Mouse (Mus musculus) inflammation-experienced regulatory T-cells, adult 6 months (primary cell): ENCODE results near the gene AC124108.1. TPM values are rescaled to one million over a fixed set of nuclear protein-coding genes. Genes with fewer than 3 reads are reported as not detected.

Experiments used
- ATAC-seq: one replicate; pipeline ENCODE4 v1.8.0; 2017
- polyA plus RNA-seq, 3 experiments: library from polyadenylated mRNA; unstranded; fragments of 100-300 nt; shearing (Covaris generic); gene quantifications; one replicate each; pipeline ENCODE4 v1.2.1; 2017

Gene AC124108.1
- polyA plus RNA-seq, 3 experiments from 2014 or later: not detected

DNA sequence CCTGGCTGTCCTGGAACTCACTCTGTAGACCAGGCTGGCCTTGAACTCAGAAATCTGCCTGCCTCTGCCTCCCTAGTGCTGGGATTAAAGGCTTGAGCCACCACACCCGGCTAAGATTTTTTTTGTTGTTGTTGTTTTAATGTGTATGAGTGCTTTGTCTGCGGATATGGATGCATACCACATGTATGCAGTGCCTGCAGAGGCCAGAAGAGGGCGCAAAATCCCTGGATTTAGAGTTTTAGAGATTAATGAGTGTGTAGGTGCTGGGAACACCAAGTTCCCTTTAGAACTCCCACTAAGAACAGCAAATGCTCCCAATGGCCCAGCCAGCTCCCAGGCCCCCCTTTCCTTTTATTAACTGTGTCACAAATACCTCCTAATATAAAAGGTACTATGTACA is 25.4 kb upstream of the AC124108.1 start:
- no peak for ATAC-seq

DNA sequence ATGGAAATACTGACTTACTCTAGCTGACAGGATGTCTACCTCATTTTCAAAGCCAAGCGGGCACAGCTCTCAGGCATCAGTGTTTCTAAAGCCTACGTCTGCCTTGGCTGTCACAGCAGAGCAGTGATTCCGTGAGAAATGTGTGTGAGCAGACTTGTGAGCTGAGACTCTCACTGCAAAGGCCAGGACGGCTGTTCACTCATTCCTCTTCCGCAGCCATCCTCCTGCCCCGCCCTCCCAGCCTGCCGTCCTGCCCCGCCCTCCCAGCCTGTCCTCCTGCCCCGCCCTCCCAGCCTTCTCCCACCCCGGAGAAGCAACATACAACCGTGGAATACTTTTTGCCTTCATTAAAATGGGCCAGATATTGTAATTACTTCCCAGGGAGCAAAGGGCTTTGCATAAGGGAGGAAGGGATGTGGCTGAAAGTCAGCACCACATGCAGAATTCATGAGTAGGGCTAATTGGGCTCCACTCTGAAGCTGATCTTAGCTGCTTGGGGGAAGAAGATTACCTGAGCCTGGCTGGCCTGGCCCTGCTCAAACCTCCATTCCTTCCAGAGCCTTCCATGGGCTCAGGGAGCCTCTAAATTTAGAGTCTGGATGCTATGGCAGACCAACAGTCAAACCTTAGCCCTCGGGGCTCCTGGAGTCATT is 23.0 kb upstream of the AC124108.1 start:
- ATAC-seq: no peak

DNA sequence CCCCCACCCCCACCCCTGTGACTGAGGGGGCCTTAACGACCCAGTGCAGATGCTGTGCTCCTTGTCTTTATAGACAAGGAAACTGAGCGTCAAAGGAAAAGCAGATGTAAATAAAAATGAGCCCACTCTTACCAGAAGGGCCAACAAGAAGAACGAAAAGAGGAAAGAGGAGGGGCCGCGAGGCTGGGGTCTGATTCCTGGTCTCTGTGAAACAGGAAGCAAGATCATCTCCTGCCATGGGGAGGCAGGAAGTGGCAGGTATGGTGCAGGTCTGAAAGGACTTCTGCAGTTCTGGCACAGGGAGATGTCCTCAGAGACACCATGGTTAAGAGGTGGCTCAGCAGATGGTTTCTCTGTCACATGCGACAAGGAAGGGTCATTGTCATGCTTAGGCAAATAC is 20.6 kb upstream of the AC124108.1 start:
- no peak for ATAC-seq

DNA sequence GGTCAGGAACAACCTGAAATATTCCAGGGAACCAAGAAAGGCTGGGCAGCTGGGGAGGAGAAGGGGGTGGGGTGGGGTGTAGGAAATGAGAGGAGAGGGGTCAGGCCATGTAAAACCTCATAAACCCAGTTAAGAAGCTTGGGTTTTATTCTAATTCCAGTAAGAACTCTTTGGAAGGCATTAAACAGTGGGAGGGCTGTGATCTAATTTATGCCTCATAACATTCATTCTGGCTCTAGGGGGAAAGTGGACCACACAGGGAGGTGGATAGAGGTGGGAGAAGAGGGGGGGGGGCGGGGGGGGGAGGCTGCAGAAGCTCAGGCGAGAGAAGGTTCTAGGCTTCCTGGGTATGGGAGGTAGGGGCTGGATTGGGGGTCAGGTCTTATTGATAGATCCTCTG is 19.6 kb upstream of the AC124108.1 start:
- no peak for ATAC-seq

DNA sequence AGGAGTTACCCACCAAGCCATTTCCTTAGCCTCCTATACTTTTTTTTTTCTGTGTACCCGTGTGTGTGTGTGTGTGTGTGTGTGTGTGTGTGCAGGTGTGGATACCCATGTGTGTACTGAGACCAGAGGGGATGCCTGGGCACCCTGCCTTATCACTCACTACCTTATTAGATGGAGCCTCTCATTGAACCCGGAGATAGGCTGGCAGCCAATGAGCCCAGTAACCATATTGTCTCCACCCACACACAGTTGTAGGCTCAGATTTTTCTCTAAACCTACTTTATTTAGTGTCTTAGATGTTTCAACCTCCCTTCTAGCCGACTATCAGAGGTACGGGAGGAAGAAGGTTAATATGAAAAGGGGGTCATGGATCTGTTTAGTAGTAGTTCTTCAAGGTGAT is 5.0 kb upstream of the AC124108.1 start:
- no peak for ATAC-seq

DNA sequence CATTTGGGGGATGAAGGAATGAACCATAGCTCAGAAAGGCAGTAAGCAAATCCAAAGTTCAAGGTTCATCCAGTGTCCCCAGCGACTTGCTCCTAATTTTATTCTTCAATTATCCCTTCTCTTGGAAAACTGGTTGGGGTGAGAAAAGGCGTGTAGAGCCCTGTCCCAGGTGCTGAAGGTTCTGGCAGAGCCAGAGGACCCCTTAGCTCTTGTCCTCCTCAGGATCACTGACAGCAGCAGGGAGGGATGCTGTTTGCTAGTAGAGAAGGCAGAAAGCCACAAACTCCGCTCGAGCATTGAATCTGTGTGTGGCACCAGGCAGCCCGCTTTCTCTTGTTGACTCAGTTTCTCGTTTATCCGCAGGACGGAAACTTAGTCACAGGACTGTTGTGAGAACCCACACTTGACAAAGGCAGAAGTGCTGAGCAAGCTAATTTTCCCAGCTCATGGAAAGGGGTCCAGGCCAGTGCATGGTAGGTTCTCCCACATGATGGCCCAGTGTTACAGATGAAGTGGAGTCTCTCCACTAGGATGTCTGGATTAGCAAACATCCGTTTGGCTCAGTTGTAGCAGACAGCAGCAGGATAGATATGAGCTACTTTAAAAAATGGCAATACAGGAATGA is 2.7 kb upstream of the AC124108.1 start:
- no peak for ATAC-seq

DNA sequence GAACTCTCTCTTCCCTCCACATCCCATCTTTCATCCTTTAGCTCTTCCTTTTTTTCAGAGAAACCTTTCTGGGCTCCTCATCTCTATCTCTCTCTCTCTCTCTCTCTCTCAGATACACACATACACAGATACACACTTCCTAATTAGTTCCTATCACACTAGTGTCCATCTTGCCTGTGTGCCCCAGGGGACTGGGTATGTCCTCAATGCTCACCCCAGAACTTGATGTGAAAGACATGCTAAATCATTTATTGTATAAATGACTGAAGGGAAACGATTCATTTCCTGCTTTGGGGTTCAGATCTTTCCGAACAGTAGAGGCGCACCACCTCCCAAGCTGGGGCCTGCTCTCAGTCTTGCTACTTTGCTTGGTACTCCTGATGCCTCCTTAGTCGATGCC is 2.0 kb upstream of the AC124108.1 start:
- no peak for ATAC-seq

DNA sequence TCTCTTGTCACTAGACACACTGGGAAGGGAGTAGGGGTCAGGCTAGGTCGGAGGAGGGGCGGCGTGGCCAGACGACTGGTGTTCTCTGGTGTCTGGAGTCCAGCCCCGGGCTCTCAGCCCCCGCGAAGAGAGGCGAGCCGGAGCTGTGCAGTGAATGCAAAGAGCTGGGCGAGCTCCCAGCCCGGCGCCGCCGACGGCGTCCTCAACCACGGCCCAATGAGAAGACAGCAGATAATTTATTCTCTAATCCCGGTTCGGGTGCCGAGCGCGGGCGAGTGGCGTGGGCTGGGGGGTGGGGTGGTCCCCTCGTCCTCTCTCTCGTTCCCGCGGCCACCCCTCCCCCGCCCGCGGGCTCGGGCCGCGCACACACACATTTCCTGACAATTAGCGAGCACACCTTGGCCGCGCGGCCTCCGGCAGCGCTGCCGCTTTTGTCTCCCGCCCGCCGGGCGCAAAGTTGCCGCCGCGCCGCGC is 1.2 kb upstream of the AC124108.1 start:
- no peak for ATAC-seq

DNA sequence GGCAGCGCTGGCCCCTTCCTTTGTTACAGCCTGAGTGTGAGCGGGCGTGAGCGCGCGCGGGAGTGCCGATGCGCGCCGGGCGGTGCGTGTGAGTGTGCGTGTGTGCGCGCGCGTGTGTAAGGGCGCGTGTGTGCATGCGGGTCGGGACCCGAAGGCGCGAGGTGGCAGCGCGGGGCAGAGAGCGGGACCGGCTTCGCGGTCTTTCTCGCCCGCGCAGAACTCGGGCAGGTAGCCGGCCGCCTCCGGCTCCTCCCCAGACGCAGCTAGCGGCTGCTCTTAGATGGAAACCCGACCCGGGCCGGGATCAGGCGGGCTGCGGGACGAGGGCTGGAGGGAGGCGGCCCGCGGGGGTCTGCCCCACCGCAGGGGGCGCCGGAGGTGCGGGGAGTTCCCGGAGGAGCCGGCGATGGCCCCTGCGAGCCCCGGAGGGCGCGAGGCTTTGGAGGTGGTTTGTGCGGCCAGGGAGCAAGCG is 600 bp upstream of the AC124108.1 start:
- no peak for ATAC-seq

DNA sequence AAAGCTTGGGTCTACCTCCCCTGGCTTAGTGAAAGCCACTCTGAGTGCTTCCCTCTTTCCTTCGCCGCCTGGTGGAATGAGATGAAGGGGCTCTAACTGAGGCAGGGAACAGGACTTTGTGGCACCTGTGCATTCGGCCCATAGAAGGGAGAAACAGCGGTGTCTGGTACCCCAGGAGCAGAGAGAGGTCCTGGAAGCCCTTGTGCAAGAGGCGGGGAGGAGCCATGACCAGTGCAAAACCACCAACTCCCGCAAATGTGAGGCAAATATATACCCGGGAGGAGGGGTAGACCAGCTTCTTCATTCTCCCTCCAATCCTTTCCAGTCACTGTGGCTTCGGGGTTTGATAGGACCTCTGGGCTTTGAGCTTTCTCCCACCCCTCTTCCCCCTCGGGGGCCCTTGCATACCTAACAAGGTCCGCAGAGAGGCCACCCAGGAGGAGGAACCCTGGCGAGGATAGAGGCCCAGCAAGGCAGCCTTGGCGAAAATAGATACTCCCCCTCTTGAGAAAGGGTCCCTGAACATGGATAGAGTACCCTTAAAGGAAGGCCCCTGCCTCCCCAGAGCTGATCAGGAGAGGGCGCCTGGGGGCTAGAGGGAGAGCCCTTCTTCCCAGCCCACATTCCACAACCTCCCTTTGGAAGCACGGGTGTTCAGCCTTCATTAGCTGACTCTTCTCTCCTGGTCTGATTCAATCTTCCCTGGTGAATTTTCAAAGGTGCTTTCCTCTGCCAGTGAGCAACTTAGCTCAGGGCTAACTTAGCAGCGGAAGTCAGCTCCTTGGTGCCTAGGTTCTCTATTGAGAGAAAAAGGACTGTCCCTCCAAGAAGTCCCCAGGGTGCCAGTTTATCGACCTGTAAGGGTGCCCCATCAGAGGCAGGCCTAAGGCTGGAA is 776 bp downstream of the AC124108.1 start:
- no peak for ATAC-seq

DNA sequence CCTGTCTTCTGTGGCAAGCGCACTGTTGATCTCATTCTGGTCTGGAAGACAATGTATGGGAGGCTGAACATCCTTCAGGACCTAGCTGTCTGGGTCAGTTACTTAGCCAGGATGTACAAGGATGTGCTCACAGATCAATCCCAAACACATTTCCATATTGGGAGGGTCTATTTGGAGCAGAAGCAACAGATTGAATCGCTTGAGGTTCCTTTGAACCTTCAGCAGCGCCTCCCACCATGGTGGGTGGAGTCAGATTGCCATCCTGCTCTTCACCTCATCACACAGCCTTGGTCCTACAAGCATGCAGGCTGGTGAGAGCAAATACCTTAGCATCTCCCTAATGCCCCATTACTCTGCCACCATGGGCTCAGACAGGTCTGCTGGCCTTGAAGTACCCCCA is 2.5 kb downstream of the AC124108.1 start:
- no peak for ATAC-seq

DNA sequence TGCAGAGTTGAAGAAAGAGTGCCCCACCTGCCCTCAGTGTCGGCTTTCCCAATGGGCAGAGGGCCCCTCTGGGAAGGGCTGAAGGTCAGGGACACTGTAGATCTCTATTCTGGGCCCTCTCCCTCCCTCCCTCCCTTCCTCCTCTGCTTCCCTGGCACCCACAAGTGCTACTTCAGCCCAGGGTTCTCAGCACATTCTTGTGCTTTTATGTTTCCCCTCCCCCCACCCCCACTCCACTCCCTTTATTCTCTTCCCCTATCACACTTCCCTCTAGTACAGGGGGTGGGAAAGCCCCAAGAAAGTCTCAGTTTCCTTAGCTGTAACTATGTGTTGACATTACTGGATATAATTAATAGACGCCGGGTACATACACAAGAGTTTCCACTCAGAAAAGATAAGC is 3.4 kb downstream of the AC124108.1 start:
- ATAC-seq: no peak

DNA sequence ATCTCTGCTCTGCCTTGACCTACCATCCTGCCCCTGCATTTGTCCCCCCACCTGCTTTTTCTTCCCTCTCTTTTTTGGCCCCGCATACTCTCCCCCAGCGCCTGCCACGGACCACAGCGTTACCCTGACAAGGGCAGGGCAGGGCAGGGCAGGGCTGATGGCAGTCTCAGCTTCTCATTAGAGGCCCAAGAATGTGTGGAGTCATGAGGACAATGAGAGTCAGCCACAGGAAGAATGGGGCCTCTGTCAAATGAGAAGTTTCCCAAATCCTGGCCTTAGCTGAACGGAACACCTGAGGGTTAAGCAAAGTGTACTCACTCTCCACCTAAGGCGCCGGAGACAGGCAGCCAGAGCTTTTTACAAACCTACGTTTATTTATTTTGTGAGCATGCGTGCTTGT is 3.8 kb downstream of the AC124108.1 start:
- ATAC-seq: no peak

DNA sequence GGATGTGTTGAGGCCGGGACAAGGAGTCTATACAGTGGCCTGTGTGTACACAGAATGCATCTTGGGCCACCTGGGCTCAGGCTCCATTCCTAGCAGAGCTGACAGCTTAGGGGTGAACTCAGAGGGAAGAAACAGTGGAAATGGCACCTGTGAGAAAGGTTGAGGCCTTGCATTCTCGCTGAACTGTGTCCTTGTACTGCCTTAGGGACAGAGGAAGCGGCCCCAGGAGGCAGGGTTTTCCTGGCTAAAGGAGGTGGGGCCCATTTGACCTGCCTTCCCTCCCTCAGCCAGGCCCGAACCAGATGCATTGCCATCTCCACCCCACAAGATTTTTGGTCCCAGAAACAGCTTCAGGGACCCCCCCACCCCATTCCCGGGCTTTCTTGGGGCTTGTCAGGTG is 4.4 kb downstream of the AC124108.1 start:
- no peak for ATAC-seq

DNA sequence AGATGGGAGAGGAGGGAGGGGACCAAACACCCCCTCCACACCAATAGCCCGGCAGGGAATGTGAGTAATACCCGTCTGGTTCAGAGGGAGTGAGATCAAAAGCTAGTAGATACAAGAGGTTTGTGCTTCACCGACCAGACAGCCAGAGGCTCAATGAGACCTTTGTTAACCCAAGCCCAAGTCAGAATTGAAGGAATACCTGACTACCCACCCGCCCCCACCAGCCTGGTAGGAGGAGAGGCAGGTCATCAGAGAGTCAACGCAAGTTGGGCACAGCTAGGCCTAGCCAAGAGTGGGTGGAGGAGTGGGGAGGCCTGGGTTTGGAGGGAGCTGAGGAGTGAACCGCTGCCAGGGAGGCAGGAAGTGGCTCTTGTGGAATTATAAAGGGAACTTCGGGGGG is 5.1 kb downstream of the AC124108.1 start:
- no peak for ATAC-seq

DNA sequence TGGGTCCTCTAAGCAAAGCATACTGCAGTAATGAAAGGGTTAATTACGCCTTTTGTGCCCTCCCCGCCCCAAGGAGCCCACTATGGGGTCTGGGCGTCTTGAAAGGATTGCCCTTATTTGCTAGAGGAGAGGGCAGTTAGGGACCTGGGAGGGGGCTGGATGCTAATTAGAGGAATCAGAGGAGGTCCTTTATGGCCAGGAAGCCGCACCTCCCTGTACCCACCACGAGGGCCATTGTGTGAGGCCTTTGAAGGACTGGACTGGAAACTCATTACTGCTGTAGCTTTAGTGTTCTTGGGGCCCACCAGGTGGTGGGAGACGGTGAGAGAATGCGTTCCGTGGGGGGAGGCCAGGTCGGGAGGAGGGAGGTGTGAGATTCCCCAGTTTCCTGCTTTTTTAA is 6.4 kb downstream of the AC124108.1 start:
- no peak for ATAC-seq

DNA sequence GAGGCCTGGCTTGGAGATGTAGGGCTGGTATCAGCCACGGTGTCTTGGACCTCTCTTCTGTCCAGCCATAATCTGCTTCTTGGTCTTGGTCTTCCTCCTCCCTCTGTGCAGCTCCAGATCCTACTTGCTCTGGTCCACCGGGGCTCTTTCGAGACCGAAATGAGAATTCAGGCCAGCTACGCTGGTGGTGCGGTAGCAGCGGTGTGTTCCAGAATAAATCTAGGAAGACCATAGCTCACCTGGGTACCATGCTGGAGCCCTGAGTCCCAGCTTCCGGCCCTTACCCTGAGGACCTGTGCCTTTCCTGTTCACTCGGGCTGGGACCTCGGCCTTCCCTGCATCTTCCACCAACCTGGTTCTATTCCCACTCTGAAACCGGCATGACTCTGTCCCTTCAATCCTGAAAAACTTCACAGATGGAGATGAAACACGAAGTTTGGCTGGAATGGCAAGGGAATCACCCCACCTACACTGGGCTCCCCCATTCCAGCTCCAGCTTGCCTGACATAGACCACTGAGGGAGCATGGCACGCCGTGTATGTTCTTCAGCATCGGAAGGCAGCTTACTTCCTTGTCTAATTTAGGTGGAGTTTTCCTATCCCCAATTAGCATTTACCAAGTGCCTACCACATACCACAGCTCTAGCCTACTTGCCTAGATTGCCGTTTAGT is 7.3 kb downstream of the AC124108.1 start:
- ATAC-seq: no peak

DNA sequence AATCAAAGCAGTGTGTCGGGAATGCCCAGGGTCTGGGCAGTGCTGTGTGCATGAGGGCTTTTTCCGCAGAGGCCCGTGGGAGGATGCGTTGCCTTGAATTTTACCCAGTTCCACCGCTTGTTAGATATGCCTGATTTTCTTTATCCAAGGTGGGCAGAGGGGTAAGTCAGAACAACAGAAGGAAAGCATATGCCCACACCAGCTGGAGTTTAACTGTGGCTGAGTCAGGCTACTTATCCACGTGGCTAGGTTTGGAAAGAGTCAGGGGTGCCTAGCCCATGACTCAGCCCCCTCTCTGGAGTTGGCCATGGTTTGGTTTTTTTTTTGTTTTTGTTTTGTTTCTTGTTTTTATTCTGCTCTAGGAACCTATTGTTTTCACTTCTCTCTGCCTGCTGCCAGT is 8.0 kb downstream of the AC124108.1 start:
- ATAC-seq: no peak

DNA sequence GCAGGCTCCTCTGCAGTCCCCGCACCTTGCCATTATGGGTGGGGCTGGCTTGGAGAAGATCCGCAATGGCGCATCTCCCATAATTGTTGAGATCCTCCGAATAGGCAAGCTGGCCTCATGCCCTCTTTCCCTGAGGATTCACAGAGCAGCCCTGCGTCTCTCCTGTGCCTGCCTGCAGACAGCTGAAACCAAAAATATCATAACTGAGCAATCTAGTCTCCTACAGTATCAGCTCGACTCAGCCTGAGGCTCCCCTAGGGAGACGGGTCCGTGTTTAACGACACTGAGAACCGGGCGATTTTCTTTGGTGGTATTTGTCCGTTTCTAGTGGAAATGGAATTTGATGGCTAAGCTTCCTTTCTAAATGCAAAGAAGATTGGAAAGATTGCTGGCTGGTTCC is 8.7 kb downstream of the AC124108.1 start:
- ATAC-seq: no peak

DNA sequence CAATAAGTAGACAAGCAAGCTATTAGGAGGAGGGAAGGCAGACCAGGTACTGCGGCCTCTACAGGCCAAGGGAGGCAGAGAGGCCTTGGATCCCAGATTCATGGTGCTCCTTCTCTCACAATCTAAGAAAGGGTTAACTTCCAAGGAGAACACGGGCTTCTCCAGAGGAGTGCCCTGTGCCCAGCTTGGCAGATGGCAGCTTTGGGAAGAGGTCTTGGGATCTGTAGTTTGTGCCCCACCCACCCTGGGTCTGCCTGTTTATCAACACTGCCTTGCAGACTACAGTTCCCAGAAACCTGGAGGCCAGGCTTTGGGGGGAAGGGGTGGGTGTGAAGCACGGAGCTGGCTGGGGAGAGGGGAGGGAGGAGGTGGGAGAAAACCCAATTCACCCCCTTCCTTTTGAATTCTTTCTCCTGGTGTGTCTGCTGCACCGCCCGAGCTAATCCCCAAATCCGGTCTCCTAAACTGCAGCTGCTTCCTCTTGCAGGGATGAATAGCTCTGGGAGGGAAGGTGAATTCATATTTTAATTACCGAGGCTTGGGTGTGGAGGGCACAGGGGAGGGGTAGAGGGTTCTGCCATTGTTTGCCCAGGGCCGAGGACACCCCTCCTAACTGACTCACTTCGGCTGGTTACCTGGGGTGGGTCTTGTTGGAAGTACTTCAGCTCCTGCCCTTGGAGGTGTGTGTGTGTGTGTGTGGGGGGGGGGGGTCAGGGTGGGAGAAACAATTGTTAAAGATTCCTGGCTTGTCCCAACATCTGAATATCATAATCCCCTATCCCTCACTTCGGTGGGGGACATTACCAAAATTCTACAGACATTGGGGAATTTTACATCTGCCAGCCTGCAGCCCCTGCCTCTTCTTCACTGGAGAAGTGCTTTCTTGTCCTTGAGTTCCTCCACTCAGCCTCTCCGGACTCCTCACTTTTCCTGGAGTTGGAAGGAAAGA is 9.6 kb downstream of the AC124108.1 start:
- ATAC-seq: no peak

DNA sequence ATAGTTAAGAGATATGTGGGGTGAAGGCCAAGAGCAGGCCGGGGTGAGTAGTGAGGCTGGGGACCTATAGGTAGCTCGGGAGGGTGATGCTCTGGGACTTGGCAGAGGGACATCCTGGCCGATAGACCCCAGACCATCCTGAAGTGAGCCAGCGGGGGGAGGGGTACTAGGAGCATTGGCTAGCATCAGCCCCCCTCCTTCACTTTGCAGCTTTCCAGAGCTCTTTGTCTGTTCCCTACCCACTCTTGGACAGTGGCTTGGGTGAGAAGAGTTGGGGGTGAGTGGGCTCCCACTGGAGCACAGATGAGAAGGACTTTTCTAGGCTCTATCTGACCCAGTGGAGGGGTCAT is 10.2 kb downstream of the AC124108.1 start:
- no peak for ATAC-seq

DNA sequence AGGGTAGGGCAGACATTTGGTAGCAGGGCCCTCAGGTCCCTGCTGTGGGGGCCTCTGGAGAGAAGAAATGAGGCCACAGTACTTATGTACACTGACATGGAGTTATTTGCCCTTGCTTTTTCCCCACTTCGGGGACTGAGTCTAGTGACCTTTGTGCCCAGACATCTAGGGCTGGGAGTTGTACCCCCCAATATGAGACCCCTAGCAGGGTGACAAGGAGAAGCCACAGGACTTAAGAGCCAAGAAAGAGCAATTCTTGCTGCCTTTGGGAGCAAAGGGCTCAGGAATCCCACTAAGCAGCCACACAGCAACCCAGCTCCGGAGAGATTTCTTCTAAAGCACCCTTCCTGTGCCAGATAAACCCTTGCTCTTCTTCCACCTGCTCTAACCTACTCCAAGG is 10.7 kb downstream of the AC124108.1 start:
- ATAC-seq: no peak
